Mouse (Mus musculus) thymus, postnatal 36 days (tissue): ENCODE results near the gene Fam151a.
"Not testable (repeated sequence)": the region's sequence is repeated elsewhere in the genome, so short reads cannot be mapped to it uniquely, and the experiment has no call there.

Experiments
- DNase-seq, 2 experiments: peaks; one replicate each; pipeline ENCODE4 v3.0.0; 2022; ENCODE audit warnings: mixed read lengths in 2 of 2

Gene Fam151a

DNA sequence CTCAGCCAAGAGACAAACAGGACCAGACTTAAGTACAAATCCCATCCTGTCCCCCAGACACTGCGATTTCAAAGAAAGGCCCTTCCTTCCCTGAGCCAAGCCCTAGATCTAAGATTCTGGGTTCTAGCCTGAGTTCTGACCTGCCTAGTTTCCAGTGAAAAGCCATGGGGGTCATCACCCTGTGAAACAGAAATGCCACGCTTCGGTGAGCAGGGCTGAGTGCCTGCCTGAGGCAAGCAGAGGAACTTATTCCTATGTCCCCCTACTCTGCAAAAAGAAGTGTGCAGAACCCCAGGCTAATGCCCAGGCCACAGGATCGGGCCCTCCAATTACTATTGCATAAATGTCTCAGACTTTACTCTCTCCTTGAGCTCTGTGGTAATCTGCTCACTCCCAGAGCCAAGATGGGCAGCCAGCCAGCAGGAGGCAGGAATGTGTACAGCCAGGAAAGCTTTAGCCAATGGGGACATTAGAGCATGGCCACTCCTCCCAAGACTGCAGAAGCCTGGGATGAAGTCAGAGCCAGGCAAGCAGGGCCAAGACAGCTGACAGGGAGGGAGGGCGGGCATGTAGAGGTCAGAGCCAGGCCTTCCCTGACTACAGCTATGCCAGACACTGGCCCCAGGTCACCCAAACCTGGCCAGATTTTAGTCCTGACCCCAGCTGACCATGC is 44.6 kb downstream of the Fam151a start:
- no peak for DNase-seq

GRCm38 (mm10) chr4:106780045-106780444 is 46.4 kb downstream of the Fam151a start:
- DNase-seq, result no peak

DNA sequence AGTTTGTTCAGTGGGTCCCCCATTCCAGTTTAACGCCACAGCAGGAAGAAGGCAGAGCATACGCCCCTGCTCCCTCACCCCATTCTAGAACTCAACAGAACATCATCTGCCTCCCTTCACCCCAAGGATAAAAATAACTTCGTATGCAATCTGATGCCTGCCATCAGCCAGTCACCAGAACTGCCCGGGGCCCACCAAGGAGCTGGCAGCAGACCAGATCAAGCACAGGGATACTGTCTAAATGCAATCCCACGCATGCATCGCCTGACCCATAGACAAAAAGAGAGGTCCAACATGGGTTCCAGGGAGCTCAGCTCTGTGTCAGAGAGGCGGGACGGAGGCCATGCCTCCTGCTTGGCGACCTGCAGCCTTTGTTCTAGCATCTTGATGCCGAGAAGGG is 49.4 kb downstream of the Fam151a start:
- DNase-seq, result no peak

DNA sequence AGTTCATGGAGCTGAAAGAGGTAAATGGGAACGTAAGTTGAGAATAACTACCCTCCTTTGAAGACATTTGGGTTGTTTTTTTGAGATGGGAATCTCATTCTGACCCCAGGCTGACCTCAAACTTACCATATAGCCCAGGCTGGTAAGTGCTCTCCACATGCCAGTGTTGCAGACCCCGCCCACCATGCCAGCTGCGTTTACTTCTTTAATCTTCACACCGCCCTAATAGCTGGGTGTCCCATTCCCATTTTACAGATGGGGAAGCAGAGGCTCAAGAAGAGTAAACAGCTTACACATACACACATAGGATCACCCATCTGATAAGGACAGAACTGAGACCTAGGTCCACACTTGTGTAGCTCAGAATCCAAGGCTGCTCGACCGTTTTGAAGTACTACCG is 51.1 kb downstream of the Fam151a start:
- no peak for DNase-seq

GRCm38 (mm10) chr4:106785345-106785744 is 51.7 kb downstream of the Fam151a start:
- DNase-seq, result no peak

DNA sequence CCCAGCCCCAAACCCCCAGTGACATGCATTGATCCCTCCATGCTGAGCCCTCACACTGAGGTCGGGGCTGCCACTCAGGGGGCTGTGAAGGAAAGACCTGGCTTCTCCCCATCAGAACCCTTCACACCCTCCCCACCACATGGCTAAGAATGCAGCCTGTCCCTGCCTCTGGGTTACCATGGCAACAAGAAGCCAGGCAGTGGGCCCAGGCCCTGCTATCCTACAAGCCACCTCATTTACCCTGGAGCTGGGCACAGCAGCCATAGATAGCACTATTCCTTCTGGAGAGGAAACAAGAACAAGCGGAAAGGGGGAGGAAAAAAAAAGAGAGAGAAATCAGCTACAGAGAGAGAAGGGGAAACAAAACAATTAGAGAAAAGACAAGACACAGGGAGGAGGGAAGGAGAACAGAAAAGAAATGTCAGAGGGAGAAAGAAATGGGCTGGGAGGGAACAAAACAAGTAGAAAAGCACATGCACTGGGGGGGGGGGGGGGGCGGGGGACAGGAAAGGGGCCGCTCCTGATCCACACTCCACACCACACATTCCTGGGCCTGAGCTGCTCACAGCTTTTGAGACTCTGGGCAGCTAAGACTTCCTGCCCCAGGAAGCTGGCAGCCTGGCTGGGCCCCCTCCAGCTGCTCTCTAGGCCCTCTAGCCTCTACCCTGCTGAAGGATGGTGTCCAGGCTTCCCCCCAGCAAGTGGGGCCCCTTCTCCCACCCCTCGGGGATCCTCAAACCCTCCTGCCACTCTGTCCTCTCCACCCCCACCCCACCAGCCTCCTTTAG is 52.3 kb downstream of the Fam151a start:
- no peak for DNase-seq

DNA sequence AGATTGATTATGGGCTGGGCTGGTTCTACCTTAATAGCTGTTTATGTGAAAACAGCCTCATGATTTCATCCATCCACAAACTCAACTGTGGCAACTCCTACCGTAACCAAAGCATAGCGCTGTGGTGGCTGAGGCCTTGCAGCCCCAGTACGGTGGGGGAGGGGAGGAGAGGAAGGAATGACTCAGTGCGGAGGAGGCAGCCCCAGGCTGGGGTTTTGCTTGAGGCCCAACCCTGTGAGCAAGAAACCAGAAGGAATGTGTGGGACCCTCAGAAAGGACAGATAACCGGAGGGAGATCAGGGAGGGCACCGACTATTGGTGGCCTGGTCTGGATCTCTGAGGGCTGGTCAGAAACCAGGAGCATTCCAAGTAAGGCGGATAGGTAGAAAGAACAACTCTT is 54.1 kb downstream of the Fam151a start:
- DNase-seq, result peak; percentile 37 to 56

DNA sequence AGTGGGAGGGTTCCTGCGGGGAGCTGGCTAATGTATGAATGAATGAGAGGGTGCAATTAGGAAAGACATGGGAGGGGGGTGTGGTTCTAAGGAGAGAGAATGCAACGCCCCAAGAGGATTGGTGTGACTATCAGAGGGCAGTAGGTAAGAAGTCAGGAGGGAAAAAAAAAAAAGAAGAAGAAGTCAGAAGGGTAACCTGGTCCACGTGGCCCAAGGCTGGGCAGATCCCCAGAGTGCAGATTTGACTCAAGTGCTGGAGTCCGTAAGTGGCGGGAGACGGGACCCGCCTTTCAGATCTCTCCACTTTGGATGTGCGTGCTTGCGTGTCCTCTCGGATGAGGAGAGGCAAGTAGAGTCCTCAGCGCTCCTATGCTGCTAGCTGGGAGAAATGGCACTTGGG is 54.9 kb downstream of the Fam151a start:
- no peak for DNase-seq

- DNase-seq, result no peak
Observed at GRCm38 (mm10) chr4:106789705-106790104, 56.0 kb downstream of the Fam151a start.

DNA sequence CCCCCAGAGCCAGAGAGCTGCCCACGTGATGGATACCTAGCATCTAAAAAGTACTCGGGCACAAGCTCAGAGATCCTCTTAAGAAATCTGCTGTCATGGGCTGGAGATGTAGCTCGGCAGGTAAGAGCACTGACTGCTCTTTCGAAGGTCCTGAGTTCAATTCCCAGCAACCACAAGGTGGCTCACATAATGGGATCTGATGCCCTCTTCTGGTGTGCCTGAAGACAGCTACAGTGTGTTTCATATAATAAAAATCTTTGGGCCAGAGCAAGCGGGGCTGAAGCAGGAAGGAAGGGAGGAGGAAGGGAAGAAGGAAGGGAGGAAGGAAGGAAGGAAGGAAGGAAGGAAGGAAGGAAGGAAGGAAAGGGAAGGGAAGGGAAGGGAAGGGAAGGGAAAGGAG is 56.5 kb downstream of the Fam151a start:
- not testable (repeated sequence) for DNase-seq

GRCm38 (mm10) chr4:106790938-106791337 is 57.2 kb downstream of the Fam151a start:
- no peak for DNase-seq

DNA sequence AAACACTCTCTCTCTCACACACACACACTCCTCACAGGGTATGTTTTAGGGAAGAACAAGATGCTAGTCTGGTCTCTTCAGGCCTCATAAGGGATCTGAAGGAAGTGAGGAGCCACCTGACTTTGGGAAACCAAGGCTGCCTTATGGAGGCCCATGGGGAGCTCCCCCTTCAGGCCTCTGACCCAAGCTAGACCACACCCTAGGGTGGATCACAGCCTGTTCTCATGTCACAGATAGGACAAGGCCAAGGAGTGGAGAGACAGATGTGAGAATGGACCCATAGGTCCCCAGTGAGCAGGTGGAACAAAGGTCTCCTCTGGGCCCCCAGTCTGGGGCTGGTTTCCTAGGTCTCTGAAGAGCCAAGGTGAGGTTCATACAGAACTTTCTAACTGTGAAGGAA is 58.6 kb downstream of the Fam151a start:
- no peak for DNase-seq

DNA sequence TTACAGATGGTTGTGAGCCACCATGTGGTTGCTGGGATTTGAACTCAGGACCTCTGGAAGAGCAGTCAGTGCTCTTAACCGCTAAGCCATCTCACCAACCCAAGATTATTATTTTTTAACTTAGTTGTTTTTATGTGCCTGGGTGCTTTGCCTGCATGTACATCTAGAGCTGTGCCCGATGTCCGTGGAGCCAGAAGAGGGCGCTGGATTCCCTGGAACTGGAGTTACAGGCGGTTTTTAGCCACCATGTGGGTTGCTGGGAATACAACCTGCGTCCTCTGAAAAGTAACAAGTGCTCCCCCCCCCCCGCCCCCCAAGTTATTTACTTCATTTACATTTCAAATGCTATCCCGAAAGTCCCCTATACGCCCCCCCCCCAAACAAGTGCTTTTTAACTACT is 60.1 kb downstream of the Fam151a start:
- DNase-seq, result not testable (repeated sequence)

DNA sequence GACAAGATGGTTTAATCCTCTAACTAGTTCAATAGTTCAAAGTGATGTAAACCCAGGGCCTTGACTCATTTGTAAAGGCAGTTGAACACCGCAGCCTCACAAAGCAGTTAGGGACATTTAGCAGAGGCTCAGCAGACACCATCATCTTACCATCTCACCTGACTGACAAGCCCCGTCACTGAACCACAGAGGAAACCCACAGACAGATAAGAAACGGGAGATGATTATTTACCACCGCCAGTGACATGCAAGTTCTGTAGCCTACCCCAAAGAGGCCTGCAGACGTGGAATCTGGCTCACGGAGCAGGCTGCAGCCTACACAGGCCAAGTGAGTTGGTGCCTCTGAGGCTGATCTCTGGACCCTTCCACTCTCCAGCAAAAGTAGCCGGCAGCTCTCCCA is 60.6 kb downstream of the Fam151a start:
- DNase-seq, result peak; percentile 26 to 33

GRCm38 (mm10) chr4:106795289-106795688 is 61.6 kb downstream of the Fam151a start:
- DNase-seq, result no peak
